Mouse (Mus musculus): ENCODE measurements at regions not wholly inside any gene's neighbourhood (a gene's known extent, or its start where the extent isn't known, plus 50 kb on each side); places are given as distances from the start of the nearest gene placed in this dataset.

GRCm38 (mm10) chr6:143751076-143752070, 584.4 kb downstream of the Etnk1 start:
- no peak for DNase-seq (ENCODE audit: low spot score)

- DNase-seq (ENCODE audit: low spot score), result no peak
Measured at GRCm38 (mm10) chr6:143757462-143757861, 590.4 kb downstream of the Etnk1 start.

GRCm38 (mm10) chr6:143768115-143768514, 601.1 kb downstream of the Etnk1 start:
- DNase-seq (ENCODE audit: low spot score), result no peak

All from urinary bladder, adult 2 months (tissue).